In genomic region chr17:66318031-66318430, GRCm38 (mm10) we compare ENCODE assay signal across 19 mouse cellular contexts.
"Had no signal": no experiment of that assay in that cellular context is flagged by ENCODE, and none has a peak within 500 bp of the region (broad histone marks: within the 10 kb centered on the region; RNA-seq: fewer than 3 reads in every experiment).

No protein-coding gene starts in this region.

- ATAC-seq: liver, postnatal 0 days; lung, postnatal 0 days; midbrain, embryonic 13.5 days; midbrain, embryonic 15.5 days had no signal

- H3K9ac ChIP-seq: liver, embryonic 15.5 days; liver, postnatal 0 days; lung, embryonic 15.5 days; midbrain, embryonic 13.5 days; midbrain, embryonic 15.5 days; neural tube, embryonic 12.5 days; stomach, embryonic 15.5 days had no signal

- H3K27ac ChIP-seq: liver, embryonic 15.5 days; lung, embryonic 15.5 days; macrophage; midbrain, embryonic 13.5 days; midbrain, embryonic 15.5 days; neural tube, embryonic 12.5 days; stomach, embryonic 15.5 days; stomach, postnatal 0 days had no signal

- H3K4me1 ChIP-seq: liver, embryonic 15.5 days; megakaryocyte, embryonic 14.5 days had no signal

- H3K4me2 ChIP-seq: liver, embryonic 15.5 days; lung, embryonic 15.5 days; midbrain, embryonic 11.5 days; midbrain, embryonic 13.5 days; midbrain, embryonic 15.5 days; neural tube, embryonic 12.5 days; stomach, embryonic 15.5 days had no signal

- DNase-seq: liver, postnatal 0 days; lung, adult 2 months; lung, postnatal 14 days; lung, postnatal 36 days; right cerebral cortex, postnatal 14 days; thymus, adult 2 months; thymus, postnatal 25 days; thymus, postnatal 4 days had no signal

- H3K36me3 ChIP-seq: liver, embryonic 15.5 days; lung, embryonic 15.5 days; midbrain, embryonic 13.5 days; midbrain, embryonic 15.5 days; neural tube, embryonic 12.5 days; stomach, embryonic 15.5 days had no signal

- H3K9me3 ChIP-seq: liver, embryonic 15.5 days; lung, embryonic 15.5 days; midbrain, embryonic 13.5 days; midbrain, embryonic 15.5 days; neural tube, embryonic 12.5 days; stomach, embryonic 15.5 days had no signal

- H3K4me3 ChIP-seq: liver, embryonic 15.5 days; lung, embryonic 15.5 days; megakaryocyte, embryonic 14.5 days; midbrain, embryonic 13.5 days; midbrain, embryonic 15.5 days; neural tube, embryonic 12.5 days; stomach, embryonic 15.5 days had no signal

- H3K27me3 ChIP-seq: liver, embryonic 15.5 days; lung, embryonic 15.5 days; megakaryocyte, embryonic 14.5 days; midbrain, embryonic 13.5 days; midbrain, embryonic 15.5 days; neural tube, embryonic 12.5 days; stomach, embryonic 15.5 days had no signal
